Mouse (Mus musculus) lung, embryonic 15.5 days (tissue): Measurements from ENCODE around the gene Il22ra2. TPM values are rescaled to one million over a fixed set of nuclear protein-coding genes. Genes with fewer than 3 reads are reported as not detected.
"Not testable (repeated sequence)": the region's sequence is repeated elsewhere in the genome, so short reads cannot be mapped to it uniquely, and the experiment has no call there.

Experiments used
- ATAC-seq: fragments of 200-750 bp; cut with Nextera tagmentation; 2 replicates; pipeline ENCODE4 v1.8.0; 2017; ENCODE audit warnings: moderate number of reproducible peaks, borderline replicate concordance; ENCODE audit not compliant: low FRiP score, low TSS enrichment; ENCODE audit errors: extremely low read depth
- H3K27ac ChIP-seq: fragments of 300-500 bp; sonication (generic); 2 replicates; pipeline ENCODE4 v1.5.1; 2015; ENCODE audit warnings: moderate library complexity, mild to moderate bottlenecking, inconsistent platforms
- H3K27me3 ChIP-seq: fragments of 300-500 bp; sonication (generic); 2 replicates; pipeline ENCODE4 v1.6.1; 2015; ENCODE audit warnings: inconsistent platforms
- H3K36me3 ChIP-seq: fragments of 300-500 bp; sonication (generic); 2 replicates; pipeline ENCODE4 v1.6.1; 2015; ENCODE audit warnings: inconsistent platforms
- H3K4me1 ChIP-seq: fragments of 300-500 bp; sonication (generic); 2 replicates; pipeline ENCODE4 v1.6.1; 2015; ENCODE audit warnings: inconsistent platforms
- H3K4me2 ChIP-seq: fragments of 300-500 bp; sonication (generic); 2 replicates; pipeline ENCODE4 v1.6.1; 2015; ENCODE audit warnings: inconsistent platforms, mild to moderate bottlenecking, moderate library complexity
- H3K4me3 ChIP-seq: fragments of 300-500 bp; sonication (generic); 2 replicates; pipeline ENCODE4 v1.5.1; 2015; ENCODE audit warnings: mild to moderate bottlenecking, inconsistent platforms
- H3K9ac ChIP-seq: fragments of 300-500 bp; sonication (generic); 2 replicates; pipeline ENCODE4 v1.6.1; 2015; ENCODE audit warnings: inconsistent platforms
- H3K9me3 ChIP-seq: fragments of 300-500 bp; sonication (generic); 2 replicates; pipeline ENCODE4 v1.6.1; 2016; ENCODE audit warnings: inconsistent platforms
- WGBS: fragments of 180-500 bp; shearing (Covaris S2); methylation state at CpG from one replicate; pipeline ENCODE4 v1.1.7; 2015; 5-methylcytosine and 5-hydroxymethylcytosine counted together
- polyA plus RNA-seq: library from polyadenylated mRNA; unstranded; fragments of >200 nt; fragmentation: Nextera tagmentation; extraction: Ambion mirVana; gene quantifications from 2 replicates; pipeline ENCODE4 v1.2.1, GENCODE M21; 2015

The Il22ra2 gene
- polyA plus RNA-seq, 1 experiment from 2014 or later: 0.15 TPM

- Histone ChIP-seq H3K9me3 (no peaks in the 10 kb centered on the region), H3K4me2 (peak overlapping the region; percentile 66), H3K9ac (no peak overlapping the region), H3K27me3 (no peaks in the 10 kb centered on the region), H3K4me1 (peaks cover 21% of the 10 kb centered on the region), H3K27ac (no peak overlapping the region), H3K36me3 (no peaks in the 10 kb centered on the region), H3K4me3 (peak overlapping the region; percentile 60)
- no peak; the same call in 1 of the 2 replicates for ATAC-seq
- 27% methylated on average over 6 of the region's 6 CpGs for WGBS
Observed at GRCm38 (mm10) chr10:19591286-19591640, 30.5 kb upstream of the Il22ra2 start.

GRCm38 (mm10) chr10:19591641-19592441, 30.0 kb upstream of the Il22ra2 start, which contains the start of gene Ifngr1:
TSS of gene Ifngr1 (plus strand) at chr10:19591949.
- H3K27ac ChIP-seq: peak within 1 kb of the TSS; percentile 85
- H3K9me3 ChIP-seq: no peaks in the 10 kb centered on the region
- peak within 1 kb of the TSS; percentile 60 for H3K4me3 ChIP-seq
- ATAC-seq: peak; percentile 99
- no peaks in the 10 kb centered on the region for H3K27me3 ChIP-seq
- peak within 1 kb of the TSS; percentile 66 for H3K4me2 ChIP-seq
- H3K4me1 ChIP-seq: peaks cover 21% of the 10 kb centered on the region
- peak within 1 kb of the TSS; percentile 68 for H3K9ac ChIP-seq
- H3K36me3 ChIP-seq: no peaks in the 10 kb centered on the region
- WGBS: under 1% methylated on average over 52 of the region's 52 CpGs

- H3K4me2 ChIP-seq: peak overlapping the region; percentile 66
- no peaks in the 10 kb centered on the region for H3K36me3 ChIP-seq
- H3K27me3 ChIP-seq: no peaks in the 10 kb centered on the region
- H3K9me3 ChIP-seq: no peaks in the 10 kb centered on the region
- H3K4me1 ChIP-seq: peaks cover 21% of the 10 kb centered on the region
- WGBS: 1% methylated on average over 3 of the region's 3 CpGs
- peak overlapping the region; percentile 68 for H3K9ac ChIP-seq
- ATAC-seq: no peak
- peak overlapping the region; percentile 60 for H3K4me3 ChIP-seq
- H3K27ac ChIP-seq: peak overlapping the region; percentile 85
Observed at GRCm38 (mm10) chr10:19592556-19592955, 29.2 kb upstream of the Il22ra2 start.

- 0 out of 2 replicates have a peak, but pooled peaks cover 5% of the 10 kb centered on the region for H3K36me3 ChIP-seq
- WGBS: 69% methylated on average over 3 of the region's 3 CpGs
- H3K27me3 ChIP-seq: no peaks in the 10 kb centered on the region
- peak overlapping the region; percentile 66; the same call in 1 of the 2 replicates for H3K4me2 ChIP-seq
- no peaks in the 10 kb centered on the region for H3K9me3 ChIP-seq
- H3K4me1 ChIP-seq: peaks cover 21% of the 10 kb centered on the region
- H3K4me3 ChIP-seq: peak overlapping the region; percentile 60; the same call in 1 of the 2 replicates
- no peak overlapping the region for H3K27ac ChIP-seq
- H3K9ac ChIP-seq: no peak overlapping the region
- no peak for ATAC-seq
Observed at GRCm38 (mm10) chr10:19593296-19593695, 28.5 kb upstream of the Il22ra2 start.

GRCm38 (mm10) chr10:19594201-19594905, 27.4 kb upstream of the Il22ra2 start:
- no peaks in the 10 kb centered on the region for H3K27me3 ChIP-seq
- H3K9ac ChIP-seq: no peak overlapping the region
- 75% methylated on average over 3 of the region's 3 CpGs for WGBS
- H3K36me3 ChIP-seq: peaks cover 9% of the 10 kb centered on the region; the same call in 1 of the 2 replicates
- H3K4me2 ChIP-seq: peak overlapping the region; percentile 13
- H3K4me1 ChIP-seq: peaks cover 23% of the 10 kb centered on the region
- H3K27ac ChIP-seq: no peak overlapping the region
- no peak for ATAC-seq
- H3K9me3 ChIP-seq: no peaks in the 10 kb centered on the region
- H3K4me3 ChIP-seq: no peak overlapping the region

GRCm38 (mm10) chr10:19596866-19597265, 24.9 kb upstream of the Il22ra2 start:
- Histone ChIP-seq H3K4me3 (no peak overlapping the region), H3K36me3 (peaks cover 20% of the 10 kb centered on the region), H3K27ac (no peak overlapping the region), H3K9ac (no peak overlapping the region), H3K27me3 (no peaks in the 10 kb centered on the region), H3K4me2 (no peak overlapping the region), H3K4me1 (peaks cover 28% of the 10 kb centered on the region), H3K9me3 (no peaks in the 10 kb centered on the region)
- WGBS: 86% methylated on average over 4 of the region's 4 CpGs
- no peak for ATAC-seq

- 59% methylated on average over 11 of the region's 11 CpGs for WGBS
Observed at GRCm38 (mm10) chr10:19598091-19598490, 23.7 kb upstream of the Il22ra2 start.

GRCm38 (mm10) chr10:19599331-19600092, 22.3 kb upstream of the Il22ra2 start:
- WGBS: 62% methylated on average over 6 of the region's 6 CpGs
- Histone ChIP-seq H3K27ac (peak overlapping the region; percentile 55), H3K9ac (no peak overlapping the region), H3K36me3 (peaks cover 44% of the 10 kb centered on the region), H3K9me3 (no peaks in the 10 kb centered on the region), H3K4me3 (no peak overlapping the region), H3K4me1 (peaks cover 8% of the 10 kb centered on the region), H3K4me2 (no peak overlapping the region), H3K27me3 (no peaks in the 10 kb centered on the region)
- ATAC-seq: 0 out of 2 replicates have a peak, but pooled peaks have one; percentile 14

More at GRCm38 (mm10) chr10:19598091-19598490, 23.7 kb upstream of the Il22ra2 start:
- Histone ChIP-seq H3K4me2 (no peak overlapping the region), H3K4me3 (no peak overlapping the region), H3K36me3 (peaks cover 31% of the 10 kb centered on the region), H3K9ac (no peak overlapping the region), H3K27ac (no peak overlapping the region; the same call in none of the 2 replicates), H3K9me3 (no peaks in the 10 kb centered on the region), H3K27me3 (no peaks in the 10 kb centered on the region), H3K4me1 (peaks cover 23% of the 10 kb centered on the region)
- no peak; the same call in 1 of the 2 replicates for ATAC-seq

- 69% methylated on average over 3 of the region's 3 CpGs for WGBS
- Histone ChIP-seq H3K9ac (no peak overlapping the region), H3K4me1 (peaks cover 7% of the 10 kb centered on the region), H3K27ac (peak overlapping the region; percentile 55; the same call in 1 of the 2 replicates), H3K27me3 (no peaks in the 10 kb centered on the region), H3K4me2 (no peak overlapping the region), H3K9me3 (no peaks in the 10 kb centered on the region), H3K36me3 (peaks cover 50% of the 10 kb centered on the region), H3K4me3 (no peak overlapping the region)
- no peak for ATAC-seq
Observed at GRCm38 (mm10) chr10:19600093-19600420, 21.7 kb upstream of the Il22ra2 start.

GRCm38 (mm10) chr10:19601502-19601901, 20.3 kb upstream of the Il22ra2 start:
- not testable (repeated sequence) for H3K4me3 ChIP-seq, H3K9ac ChIP-seq, H3K9me3 ChIP-seq, H3K4me2 ChIP-seq, H3K4me1 ChIP-seq, H3K27me3 ChIP-seq, H3K27ac ChIP-seq, ATAC-seq
- 13% methylated on average over 1 of the region's 1 CpGs for WGBS
- H3K36me3 ChIP-seq: peaks cover 64% of the 10 kb centered on the region

- Histone ChIP-seq H3K36me3 (peaks cover 75% of the 10 kb centered on the region), H3K27me3 (no peaks in the 10 kb centered on the region), H3K4me3 (no peak overlapping the region), H3K9ac (no peak overlapping the region), H3K4me1 (peaks cover 7% of the 10 kb centered on the region), H3K27ac (no peak overlapping the region), H3K4me2 (no peak overlapping the region), H3K9me3 (no peaks in the 10 kb centered on the region)
- WGBS: 85% methylated on average over 6 of the region's 6 CpGs
- ATAC-seq: no peak
Observed at GRCm38 (mm10) chr10:19603231-19603630, 18.6 kb upstream of the Il22ra2 start.
